Mouse (Mus musculus): ENCODE results near the gene Map3k14.

Gene Map3k14

DNA sequence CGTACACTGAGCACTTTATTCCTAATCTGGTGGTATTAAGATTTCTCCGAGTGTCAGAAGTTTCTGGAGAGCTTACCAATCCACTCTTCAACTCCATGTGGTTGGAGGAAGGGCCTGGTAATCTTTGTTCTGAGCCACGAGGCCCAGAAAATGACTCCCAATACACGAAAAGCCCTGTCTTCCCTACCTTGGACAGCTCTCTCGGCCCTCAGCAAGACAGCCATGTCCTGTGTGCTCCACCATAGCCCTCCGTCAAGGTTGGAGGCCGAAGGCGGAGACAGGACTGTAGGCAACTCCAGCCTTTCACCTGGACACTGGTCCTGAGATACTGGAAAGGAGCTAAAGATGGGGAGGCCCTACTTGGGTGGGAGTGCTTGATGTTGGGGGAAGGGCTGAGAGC lies 57.0 kb downstream of the Map3k14 start:
- no peak for TF ChIP-seq GATA4 (IDR thresholded peaks at IDR 0.05; ENCODE audit: insufficient replicate concordance, low read length)

- no peak for TF ChIP-seq GATA4 (IDR thresholded peaks at IDR 0.05; ENCODE audit: insufficient replicate concordance, low read length)
Observed at GRCm38 (mm10) chr11:103208458-103208857, 58.8 kb downstream of the Map3k14 start, which contains the start of gene 1700023F06Rik. Gene 1700023F06Rik (minus strand): TSS chr11:103208558.

- no peak for TF ChIP-seq GATA4 (IDR thresholded peaks at IDR 0.05; ENCODE audit: insufficient replicate concordance, low read length)
Observed at GRCm38 (mm10) chr11:103206203-103206602, 61.1 kb downstream of the Map3k14 start.

DNA sequence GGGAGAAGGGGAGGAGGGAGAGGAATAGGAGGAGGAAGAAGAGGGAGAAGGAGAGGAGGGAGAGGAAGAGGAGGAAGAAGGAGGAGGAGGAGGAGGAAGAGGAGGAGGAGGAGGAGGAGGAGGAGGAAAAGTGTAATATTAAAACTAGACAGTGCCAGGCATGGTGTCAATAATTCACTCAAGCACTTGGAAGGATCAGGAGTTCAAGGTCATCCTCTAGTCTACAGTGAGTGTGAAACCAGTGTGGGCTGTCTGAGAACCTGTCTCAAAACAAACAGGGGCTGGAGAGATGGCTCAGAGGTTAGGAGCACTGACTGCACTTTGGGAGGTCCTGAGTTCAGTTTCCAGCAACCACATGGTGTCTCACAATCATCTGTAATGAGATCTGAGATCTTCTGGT lies 64.9 kb downstream of the Map3k14 start:
- TF ChIP-seq GATA4 (IDR thresholded peaks at IDR 0.05; ENCODE audit: insufficient replicate concordance, low read length): no peak

DNA sequence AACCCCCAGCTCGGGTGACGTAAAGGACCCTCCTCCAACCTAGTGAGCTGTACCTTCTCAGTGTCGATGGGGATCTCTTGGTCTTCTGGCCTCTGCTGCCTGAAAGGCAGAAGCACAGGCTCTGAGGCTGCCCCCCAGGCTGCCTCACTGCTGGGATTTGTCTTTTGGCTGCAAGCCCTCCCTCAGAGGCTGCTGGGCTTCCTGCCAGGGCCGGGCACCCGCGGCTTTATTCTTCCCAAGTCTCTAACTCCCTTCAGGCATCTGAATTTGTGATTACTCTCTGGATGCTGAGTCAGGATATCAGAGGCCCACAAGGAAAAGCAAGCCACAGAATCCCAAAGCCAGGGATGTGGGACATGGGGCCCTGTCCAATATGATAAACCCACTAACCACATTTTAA lies 65.6 kb downstream of the Map3k14 start:
- no peak for TF ChIP-seq GATA4 (IDR thresholded peaks at IDR 0.05; ENCODE audit: insufficient replicate concordance, low read length)

DNA sequence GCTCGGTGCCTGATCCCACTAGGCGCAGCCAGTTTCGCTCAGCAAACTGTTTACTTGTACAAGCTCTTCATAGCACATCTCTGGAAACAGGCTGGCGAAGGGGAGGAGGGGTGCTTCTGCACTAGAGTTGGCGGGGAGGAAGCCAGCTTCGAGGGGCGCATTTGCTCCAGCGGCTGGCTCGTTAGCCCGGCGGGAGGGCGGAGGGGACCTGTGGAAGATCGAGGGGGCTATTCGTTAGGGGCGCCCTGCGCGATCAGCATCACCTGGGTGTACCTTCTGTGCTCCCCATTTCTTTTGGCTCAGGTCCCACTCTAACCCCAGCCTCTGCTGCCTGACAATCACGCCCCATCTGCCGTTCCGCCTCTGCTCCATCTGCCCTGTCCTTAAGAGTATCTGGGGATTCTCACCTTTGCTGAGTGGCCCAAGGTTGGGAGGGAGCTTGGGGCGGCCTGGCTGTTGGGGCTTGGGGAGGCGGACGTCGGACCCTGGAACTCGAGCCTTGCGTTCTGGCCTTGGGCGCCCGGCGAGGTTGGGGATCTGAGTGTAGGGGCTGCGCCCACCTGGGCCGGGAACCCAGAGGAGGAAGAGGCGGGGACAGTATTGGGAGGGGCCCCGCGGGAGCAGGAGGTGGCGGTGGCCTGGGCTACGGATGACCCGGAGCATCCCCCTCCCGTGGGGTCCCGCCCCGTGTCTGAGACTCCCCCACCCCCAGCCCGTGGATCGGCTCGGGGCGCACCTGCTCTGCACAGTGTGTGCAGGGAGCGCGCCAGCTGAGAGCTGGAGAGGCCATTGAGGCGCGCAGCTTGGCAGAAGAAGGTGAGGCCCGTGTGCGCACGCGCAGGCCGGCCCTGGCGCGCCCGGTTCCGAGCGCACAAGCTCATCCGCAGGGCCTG lies 68.1 kb downstream of the Map3k14 start:
- no peak for TF ChIP-seq GATA4 (IDR thresholded peaks at IDR 0.05; ENCODE audit: insufficient replicate concordance, low read length)

- TF ChIP-seq GATA4 (IDR thresholded peaks at IDR 0.05; ENCODE audit: insufficient replicate concordance, low read length): no peak
Observed at GRCm38 (mm10) chr11:103198339-103198738, 68.9 kb downstream of the Map3k14 start.

DNA sequence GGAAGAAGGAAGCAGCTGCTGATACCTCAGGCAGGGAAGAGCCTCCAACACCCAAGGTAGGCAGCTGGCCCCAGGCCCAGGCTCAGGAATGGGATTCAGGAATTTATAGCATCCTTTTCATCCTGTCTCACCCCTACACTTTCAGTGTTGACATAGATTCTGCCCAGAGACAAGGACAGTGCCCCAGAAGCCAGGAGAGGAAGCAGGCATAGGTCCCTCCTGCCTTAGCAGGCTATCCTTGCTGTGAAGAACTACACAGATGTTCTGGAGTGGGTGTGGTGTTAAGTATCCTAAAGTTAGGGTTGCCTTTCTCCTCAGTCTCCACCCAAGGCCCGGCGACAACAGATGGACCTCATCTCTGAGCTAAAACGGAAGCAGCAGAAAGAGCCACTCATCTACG lies 69.9 kb downstream of the Map3k14 start:
- no peak for TF ChIP-seq GATA4 (IDR thresholded peaks at IDR 0.05; ENCODE audit: insufficient replicate concordance, low read length)

- no peak for TF ChIP-seq GATA4 (IDR thresholded peaks at IDR 0.05; ENCODE audit: insufficient replicate concordance, low read length)
Observed at GRCm38 (mm10) chr11:103195656-103196055, 71.6 kb downstream of the Map3k14 start.

- no peak for TF ChIP-seq GATA4 (IDR thresholded peaks at IDR 0.05; ENCODE audit: insufficient replicate concordance, low read length)
Observed at GRCm38 (mm10) chr11:103195236-103195635, 72.0 kb downstream of the Map3k14 start.

DNA sequence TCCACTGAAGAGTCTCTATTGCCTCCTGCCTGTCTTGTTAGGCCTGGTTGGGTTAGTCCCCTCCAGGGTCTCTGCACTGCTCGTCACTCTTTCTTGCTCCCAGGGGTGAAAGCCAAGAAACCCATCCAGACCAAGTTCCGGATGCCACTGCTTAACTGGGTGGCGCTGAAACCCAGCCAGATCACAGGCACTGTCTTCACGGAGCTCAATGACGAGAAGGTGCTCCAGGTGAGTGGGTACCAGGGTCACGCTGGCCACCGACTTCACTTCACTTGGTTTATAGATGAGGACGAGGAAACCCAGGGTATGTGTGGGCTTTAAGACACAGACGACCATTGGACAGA lies 73.5 kb downstream of the Map3k14 start:
- TF ChIP-seq GATA4 (IDR thresholded peaks at IDR 0.05; ENCODE audit: insufficient replicate concordance, low read length): no peak

DNA sequence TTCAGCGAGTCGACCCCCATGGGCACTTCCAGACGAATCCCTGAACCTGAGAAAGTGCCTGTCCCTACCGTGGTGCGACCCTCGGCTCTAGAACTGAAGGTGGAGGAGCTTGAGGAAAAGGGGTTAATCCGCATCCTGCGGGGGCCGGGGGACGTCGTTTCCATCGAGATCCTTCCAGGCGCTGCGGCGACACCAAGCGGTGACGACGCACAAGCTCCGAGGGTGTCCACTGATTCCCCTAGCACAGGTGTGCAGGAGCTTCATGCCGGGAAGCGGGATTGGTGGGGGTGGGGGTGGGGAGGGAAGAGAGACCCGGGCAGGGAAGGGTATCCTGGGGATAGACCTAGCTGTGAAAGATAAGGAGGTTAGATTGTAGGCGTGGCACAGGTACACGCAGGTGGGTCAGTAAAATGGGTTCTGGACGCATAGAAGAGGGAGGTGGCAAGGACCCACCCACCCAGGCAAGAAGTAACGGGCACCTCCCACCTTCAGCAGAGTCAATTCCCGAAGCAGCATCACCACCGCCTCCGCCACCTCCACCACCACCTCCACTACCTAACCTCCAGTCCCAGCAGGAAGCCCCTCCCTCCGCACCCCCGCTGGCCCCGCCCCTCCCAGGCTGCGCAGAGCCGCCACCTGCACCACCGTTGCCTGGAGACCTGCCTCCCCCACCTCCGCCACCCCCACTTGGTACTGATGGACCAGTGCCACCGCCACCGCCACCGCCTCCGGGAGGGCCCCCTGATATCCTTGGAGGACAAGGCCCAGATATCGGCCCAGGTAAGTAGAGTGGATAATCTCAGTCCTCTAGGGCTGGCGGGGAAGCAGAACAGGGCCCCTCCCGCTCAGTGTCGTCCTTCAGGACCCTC lies 74.1 kb downstream of the Map3k14 start:
- TF ChIP-seq GATA4 (IDR thresholded peaks at IDR 0.05; ENCODE audit: insufficient replicate concordance, low read length): no peak

DNA sequence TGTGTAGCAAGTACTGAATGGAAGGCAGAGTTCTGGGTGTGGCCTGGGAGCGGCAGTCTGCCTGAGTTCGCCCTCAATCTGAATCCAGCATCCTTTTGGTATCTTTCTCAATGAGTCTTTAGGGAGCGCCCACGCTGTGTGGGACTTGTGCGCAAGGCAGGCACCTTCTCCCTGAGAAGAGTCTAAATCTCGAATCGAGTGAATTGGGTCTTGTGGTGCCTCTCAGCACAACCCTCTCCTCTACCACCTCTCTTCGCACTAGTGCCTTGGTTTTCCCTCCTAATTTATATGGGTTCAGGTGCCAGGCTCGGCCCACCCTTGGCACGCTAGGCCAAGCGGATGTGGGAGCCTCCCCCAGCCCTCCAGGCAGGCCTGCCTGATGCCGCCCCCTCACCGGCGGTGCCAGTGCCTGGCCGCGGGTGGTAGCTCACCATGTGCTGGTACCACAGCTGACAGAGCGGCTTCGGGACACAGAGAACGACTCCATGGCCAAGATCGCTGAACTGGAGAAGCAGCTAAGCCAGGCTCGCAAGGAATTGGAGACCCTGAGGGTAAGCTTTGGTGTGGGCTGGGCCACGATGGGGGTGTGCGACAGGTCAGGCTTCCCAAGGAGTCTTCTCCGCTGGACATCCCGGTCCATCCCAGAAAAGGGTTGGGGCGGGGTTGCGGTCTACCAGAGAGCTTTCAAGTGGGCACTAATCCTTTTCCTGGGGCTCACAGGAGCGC lies 74.9 kb downstream of the Map3k14 start:
- no peak for TF ChIP-seq GATA4 (IDR thresholded peaks at IDR 0.05; ENCODE audit: insufficient replicate concordance, low read length)

DNA sequence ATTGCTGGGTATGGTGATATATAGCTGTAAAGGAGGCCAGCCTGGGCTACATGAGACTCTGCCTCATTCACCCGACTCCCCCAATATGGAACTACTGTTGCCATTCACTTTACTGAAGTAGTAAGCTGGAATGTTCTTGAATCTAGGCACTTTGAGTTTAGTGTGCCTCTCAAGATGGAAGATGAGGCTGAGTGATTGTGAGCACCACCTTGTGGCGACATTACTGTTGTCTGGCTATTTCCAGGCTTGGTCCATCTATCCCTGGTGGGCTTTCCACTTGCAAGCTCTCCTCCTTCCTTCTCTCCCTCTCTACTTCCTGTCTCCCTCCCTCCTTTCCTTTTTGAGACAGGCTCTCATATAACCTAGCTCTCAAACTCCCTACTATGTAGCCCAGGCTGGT lies 82.4 kb downstream of the Map3k14 start:
- no peak for TF ChIP-seq GATA4 (IDR thresholded peaks at IDR 0.05; ENCODE audit: insufficient replicate concordance, low read length)

DNA sequence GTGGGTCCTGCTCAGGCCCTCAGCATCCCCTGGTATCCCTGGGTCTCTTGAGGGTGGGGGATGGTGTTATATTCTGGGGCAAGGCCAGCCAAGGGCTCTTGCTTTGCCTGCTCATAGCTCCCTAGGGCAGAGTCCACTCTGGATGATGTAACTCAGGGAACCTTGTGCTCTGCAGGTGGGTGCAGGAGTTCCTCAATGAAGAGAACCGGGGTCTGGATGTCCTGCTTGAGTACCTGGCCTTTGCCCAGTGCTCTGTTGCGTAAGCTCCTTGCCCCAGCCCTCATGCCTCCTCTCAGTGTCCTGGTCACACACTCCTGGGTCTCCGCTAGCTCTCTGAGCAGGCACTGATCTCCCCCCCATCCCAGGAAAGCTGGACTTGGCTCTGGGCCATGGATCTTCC lies 85.4 kb downstream of the Map3k14 start:
- TF ChIP-seq GATA4 (IDR thresholded peaks at IDR 0.05; ENCODE audit: insufficient replicate concordance, low read length): no peak

All from liver, adult (tissue).